Mouse (Mus musculus) hindlimb bud, embryonic 11.5 days (tissue): ENCODE measurements around the gene Xpo5.
A peak's percentile ranks its signal among the peaks of the same experiment; 100 is the strongest.

Experiments used
- DNase-seq: peaks from one replicate; pipeline ENCODE4 v3.0.0-alpha.2; 2012; ENCODE audit warnings: low read depth, low spot score; ENCODE audit errors: extremely low spot score

Xpo5 gene

GRCm38 (mm10) chr17:46188829-46189228, 13.8 kb upstream of the Xpo5 start:
- DNase-seq = no peak

GRCm38 (mm10) chr17:46201151-46201550, 1.4 kb upstream of the Xpo5 start:
- DNase-seq = no peak

- no peak for DNase-seq
Measured at GRCm38 (mm10) chr17:46203078-46203477, 496 bp downstream of the Xpo5 start.

GRCm38 (mm10) chr17:46206676-46207075, 4.1 kb downstream of the Xpo5 start:
- no peak for DNase-seq

GRCm38 (mm10) chr17:46210550-46210949, 8.0 kb downstream of the Xpo5 start:
- no peak for DNase-seq

GRCm38 (mm10) chr17:46221601-46222000, 19.0 kb downstream of the Xpo5 start:
- no peak for DNase-seq

GRCm38 (mm10) chr17:46227576-46227975, 25.0 kb downstream of the Xpo5 start:
- DNase-seq = no peak

GRCm38 (mm10) chr17:46236067-46236466, 33.5 kb downstream of the Xpo5 start:
- DNase-seq = no peak

GRCm38 (mm10) chr17:46237079-46237478, 34.5 kb downstream of the Xpo5 start:
- no peak for DNase-seq

GRCm38 (mm10) chr17:46237480-46237879, 34.9 kb downstream of the Xpo5 start:
- DNase-seq = no peak

GRCm38 (mm10) chr17:46239516-46240114, 37.0 kb downstream of the Xpo5 start:
- DNase-seq = no peak

GRCm38 (mm10) chr17:46241471-46241870, 38.9 kb downstream of the Xpo5 start:
- no peak for DNase-seq

- DNase-seq = no peak
Measured at GRCm38 (mm10) chr17:46242274-46242673, 39.7 kb downstream of the Xpo5 start.

GRCm38 (mm10) chr17:46242993-46243392, 40.4 kb downstream of the Xpo5 start:
- no peak for DNase-seq

GRCm38 (mm10) chr17:46243624-46244023, 41.0 kb downstream of the Xpo5 start:
- no peak for DNase-seq

GRCm38 (mm10) chr17:46244579-46244978, 42.0 kb downstream of the Xpo5 start:
- DNase-seq = no peak

GRCm38 (mm10) chr17:46247512-46248188, 45.1 kb downstream of the Xpo5 start, which contains the start of the genes Polr1c and Yipf3:
Polr1c (minus strand) TSS chr17:46248054.
Yipf3 (plus strand) TSS chr17:46248080.
- peak; percentile 81 for DNase-seq

GRCm38 (mm10) chr17:46248189-46248522, 45.6 kb downstream of the Xpo5 start:
- DNase-seq = no peak

GRCm38 (mm10) chr17:46251174-46251573, 48.6 kb downstream of the Xpo5 start:
- no peak for DNase-seq

GRCm38 (mm10) chr17:46252571-46253451, 50.2 kb downstream of the Xpo5 start:
- no peak for DNase-seq

GRCm38 (mm10) chr17:46253452-46254084, 51.0 kb downstream of the Xpo5 start, which contains the start of gene Lrrc73:
Lrrc73 (plus strand) TSS chr17:46253531.
- DNase-seq = no peak
